Mouse (Mus musculus): Measurements from ENCODE around the gene Lrrtm4.

DNA sequence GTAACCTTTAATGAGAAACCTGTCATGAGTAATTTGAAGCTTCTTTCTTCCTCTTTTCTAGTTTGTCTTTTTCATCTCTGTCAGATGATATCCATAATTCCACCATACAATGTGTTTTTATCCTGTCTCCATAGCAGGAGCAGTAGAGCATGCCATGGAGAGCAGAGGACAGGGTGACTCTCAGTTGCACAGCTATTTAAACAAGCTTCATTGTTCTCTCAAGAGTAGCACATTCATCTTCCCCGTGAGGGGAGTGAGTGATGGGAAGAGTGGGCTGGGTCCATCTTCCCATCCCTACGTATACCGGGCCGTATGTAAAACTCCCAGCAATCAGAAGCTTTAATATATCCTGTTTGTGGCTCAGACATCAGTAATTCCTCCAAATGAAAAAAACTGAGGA is 370.9 kb downstream of the Lrrtm4 start:
- TF ChIP-seq HCFC1 (IDR thresholded peaks at IDR 0.05; ENCODE audit: borderline replicate concordance, insufficient read depth, low read length), result no peak
- no peak for TF ChIP-seq CHD2 (IDR thresholded peaks at IDR 0.05; ENCODE audit: low read depth, low read length)

Data from ES-E14 (cell line).